Mouse (Mus musculus): ENCODE measurements at regions not wholly inside any gene's neighbourhood (a gene's known extent, or its start where the extent isn't known, plus 50 kb on each side); places are given as distances from the start of the nearest gene placed in this dataset.
"Not testable (repeated sequence)": the region's sequence is repeated elsewhere in the genome, so short reads cannot be mapped to it uniquely, and the experiment has no call there.

DNA sequence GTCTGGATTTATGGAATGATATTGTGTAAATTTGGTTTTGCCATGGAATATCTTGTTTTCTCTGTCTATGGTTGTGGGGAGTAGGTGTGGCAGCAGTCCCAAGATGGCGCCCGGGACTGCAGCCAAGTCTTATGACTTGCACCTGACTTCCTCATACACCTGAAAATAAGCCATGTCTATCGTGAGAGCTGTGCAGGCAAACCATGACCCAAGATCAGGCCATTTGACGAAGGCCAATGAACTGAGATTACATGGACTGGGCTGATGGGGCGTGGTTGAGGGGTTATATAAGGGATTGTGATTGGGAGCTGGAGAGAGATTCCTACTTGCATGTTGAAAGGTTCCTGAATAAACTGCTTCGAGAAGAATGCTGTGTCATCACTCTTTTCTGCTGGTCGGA, 139.5 kb downstream of the Slc6a15 start:
- not testable (repeated sequence) for DNase-seq (ENCODE audit: low spot score in 2 of 2)

DNA sequence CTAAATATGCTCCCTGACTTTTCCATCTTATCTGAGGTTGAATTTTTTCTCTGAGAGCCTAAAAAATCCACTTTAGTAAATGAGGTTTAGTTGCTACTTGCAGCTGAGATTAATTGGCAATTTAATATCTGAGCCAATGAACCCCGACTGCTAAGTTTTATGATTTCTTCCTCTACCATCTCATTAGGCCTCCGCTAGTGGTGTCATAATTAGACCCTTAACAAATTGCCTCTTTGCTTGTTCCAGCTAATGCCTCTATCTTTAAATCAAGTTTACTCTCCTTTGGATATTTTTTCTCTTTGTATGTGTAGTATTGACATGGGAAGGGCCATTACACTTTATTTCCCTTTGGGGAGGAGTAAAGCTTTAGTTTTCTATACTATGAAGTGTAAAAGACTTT, 176.9 kb downstream of the Slc6a15 start:
- DNase-seq (ENCODE audit: low spot score in 2 of 2) = no peak

DNA sequence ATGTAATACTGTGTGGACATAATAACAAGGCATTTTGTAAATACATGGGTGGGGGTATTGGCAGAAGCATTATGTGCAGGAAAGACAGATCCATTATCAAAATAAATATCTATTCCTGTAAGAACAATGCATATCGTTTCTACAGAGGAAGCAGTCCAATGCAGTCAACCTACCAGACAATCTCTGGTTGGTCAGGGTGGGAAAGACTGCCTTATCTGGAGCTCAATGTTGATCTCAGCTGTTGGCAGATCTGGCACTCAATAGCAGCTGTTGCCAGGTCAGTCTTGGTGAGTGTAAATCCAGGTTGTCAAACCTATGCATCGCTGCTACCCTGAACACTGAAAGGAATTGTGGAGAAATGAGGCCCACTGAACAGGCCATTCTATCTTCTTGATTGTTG, 181.9 kb downstream of the Slc6a15 start:
- DNase-seq (ENCODE audit: low spot score in 2 of 2) = no peak

GRCm38 (mm10) chr10:103585097-103585496, 217.5 kb downstream of the Slc6a15 start:
- DNase-seq (ENCODE audit: low spot score in 2 of 2) = no peak

DNA sequence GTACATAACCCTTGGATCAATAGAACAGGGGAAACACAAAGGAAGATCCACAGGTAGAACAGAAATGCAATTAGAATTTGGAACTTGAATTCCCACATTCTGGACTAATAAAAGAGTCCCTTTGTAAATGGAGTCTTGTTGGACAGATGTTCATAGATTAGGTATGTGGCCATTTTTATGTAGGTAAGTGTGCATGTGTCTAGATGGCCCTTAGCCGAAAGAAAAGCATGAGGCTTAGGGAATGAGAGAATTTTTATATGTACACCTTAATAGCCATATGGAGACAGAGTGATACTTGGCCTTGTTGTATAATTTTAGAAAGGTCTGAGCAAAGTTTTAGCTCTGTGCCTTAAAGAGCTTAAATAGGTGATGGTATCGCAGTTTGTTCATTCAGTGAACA, 217.9 kb downstream of the Slc6a15 start:
- DNase-seq (ENCODE audit: low spot score in 2 of 2) = no peak

- no peak for DNase-seq (ENCODE audit: low spot score in 2 of 2)
Measured at GRCm38 (mm10) chr10:103591985-103592384, 224.4 kb downstream of the Slc6a15 start.

- DNase-seq (ENCODE audit: low spot score in 2 of 2) = no peak
Measured at GRCm38 (mm10) chr10:103641162-103641561, 273.6 kb downstream of the Slc6a15 start.

GRCm38 (mm10) chr10:103649848-103650247, 282.3 kb downstream of the Slc6a15 start:
- DNase-seq (ENCODE audit: low spot score in 2 of 2) = no peak

GRCm38 (mm10) chr10:103673081-103673480, 305.5 kb downstream of the Slc6a15 start:
- DNase-seq (ENCODE audit: low spot score in 2 of 2) = no peak

- no peak for DNase-seq (ENCODE audit: low spot score in 2 of 2)
Measured at GRCm38 (mm10) chr10:103673765-103674164, 306.2 kb downstream of the Slc6a15 start.

GRCm38 (mm10) chr10:103692682-103693081, 325.1 kb downstream of the Slc6a15 start:
- DNase-seq (ENCODE audit: low spot score in 2 of 2) = no peak

DNA sequence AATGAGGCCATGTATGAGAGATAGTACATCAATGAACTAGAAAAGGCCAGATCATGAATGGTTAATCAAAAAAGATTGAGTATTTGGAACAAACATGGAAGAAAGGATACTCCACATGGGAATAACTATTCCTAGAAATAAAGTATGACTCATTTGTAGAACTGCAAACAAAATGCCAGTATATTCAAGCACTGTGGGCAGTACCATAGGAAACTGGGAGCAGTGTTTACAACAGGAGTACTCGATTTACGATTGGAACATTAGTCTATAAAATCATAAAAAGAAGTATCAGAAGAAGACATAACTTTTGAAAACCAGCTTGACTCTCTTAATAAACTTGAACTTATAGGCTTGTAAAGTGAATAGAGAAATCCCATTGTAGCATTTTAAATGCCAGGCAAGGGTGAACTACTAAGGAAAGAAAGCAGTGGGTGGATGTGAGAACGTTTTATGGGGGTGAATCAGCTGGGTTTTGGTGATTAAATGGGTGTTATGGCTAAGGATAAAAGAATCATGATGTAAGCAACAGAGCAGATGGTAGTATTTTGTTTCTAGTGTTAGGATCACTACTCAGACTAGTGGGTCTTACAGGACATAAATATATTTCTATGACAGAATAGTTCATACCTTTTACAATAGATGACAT, 347.6 kb downstream of the Slc6a15 start:
- DNase-seq (ENCODE audit: low spot score in 2 of 2) = no peak

DNA sequence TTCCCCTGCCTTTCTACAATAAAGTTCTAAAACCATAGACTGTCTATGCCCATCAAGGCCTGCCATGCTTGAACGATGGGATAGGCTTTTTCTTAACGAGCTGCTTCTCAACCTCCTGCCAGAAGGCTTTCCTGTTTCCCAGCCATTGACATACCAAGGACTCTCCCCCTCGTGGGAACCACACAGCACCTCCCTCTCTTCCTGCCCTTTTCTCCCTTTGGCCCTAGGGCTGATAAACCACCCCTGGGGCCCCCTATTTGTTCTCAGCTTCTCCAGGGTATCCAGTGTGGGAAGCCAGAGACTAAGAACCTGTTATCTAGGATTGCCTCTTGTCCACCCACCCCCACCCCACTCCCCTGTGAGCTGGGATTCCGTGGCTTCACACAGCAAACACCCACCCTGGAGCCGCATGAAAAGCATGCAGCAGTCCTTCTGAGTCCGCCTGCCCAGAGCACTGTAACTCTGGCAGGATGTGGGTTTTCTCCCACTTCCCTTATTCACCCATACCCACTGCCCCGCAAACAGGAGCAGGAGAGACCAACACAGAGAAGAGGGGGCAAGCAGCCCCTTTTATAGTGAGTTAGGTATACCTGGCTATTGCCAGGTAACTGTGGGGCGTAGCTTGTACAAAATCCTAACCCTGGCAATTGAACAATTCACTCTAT, 351.5 kb downstream of the Slc6a15 start:
- no peak for DNase-seq (ENCODE audit: low spot score in 2 of 2)

DNA sequence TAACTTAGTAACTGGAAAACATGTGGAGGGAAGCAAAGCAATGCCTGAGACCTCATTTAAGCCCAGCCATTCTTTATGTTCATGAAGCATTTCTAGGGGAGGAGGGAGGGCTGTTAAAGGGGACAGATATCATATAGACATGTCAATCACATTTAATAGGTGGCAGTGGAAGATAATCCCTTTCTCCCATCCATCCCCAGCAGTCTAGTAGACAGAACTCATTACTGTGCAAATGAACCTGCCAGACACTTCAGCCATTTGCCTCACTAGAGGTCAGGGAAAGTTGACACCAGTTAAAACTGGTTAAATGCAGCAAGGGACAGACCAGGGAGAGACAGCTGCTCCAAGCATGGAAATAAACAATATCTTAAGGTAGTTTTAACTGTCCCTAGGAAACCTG, 359.1 kb downstream of the Slc6a15 start:
- no peak for DNase-seq (ENCODE audit: low spot score in 2 of 2)

- no peak for DNase-seq (ENCODE audit: low spot score in 2 of 2)
Measured at GRCm38 (mm10) chr10:103731522-103731921, 363.9 kb downstream of the Slc6a15 start.

DNA sequence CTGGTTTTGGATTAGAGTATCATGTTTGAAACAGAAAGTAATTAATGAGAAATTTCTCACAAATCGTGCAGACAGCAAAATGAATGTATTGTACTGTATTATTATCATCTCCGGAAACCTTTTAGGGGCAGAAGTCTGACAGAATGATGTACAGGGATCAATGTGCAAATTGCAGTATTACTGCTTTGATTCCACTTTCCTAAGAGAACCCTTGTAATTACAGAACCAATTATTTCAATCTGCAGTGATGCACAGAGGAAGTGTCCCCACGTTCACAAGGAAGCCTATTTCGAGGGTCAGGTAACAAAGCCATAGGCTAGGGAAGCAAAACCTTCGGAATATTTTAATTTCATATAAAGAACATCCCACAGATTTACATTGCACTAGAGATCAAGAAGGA, 364.4 kb downstream of the Slc6a15 start:
- no peak for DNase-seq (ENCODE audit: low spot score in 2 of 2)

DNA sequence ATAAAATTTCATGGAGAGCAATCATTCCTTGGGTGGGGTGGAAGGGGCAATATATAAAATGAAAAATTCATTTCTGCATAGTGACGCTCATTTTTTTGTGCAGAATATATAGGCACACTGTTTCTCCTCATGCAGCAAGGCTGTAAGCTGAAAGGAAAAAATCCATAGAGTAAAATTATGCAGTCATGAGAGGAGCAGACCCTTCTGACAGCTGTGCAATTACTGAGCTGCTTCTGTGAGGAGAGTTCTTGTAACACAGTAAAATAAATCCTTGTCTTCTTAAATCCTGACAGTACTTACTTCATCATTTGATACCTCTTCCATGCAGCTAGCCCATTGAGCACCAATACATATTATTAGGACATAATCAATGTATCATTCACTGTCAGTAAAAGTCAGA, 362.7 kb upstream of the Gm21293 start:
- DNase-seq (ENCODE audit: low spot score in 2 of 2) = no peak

DNA sequence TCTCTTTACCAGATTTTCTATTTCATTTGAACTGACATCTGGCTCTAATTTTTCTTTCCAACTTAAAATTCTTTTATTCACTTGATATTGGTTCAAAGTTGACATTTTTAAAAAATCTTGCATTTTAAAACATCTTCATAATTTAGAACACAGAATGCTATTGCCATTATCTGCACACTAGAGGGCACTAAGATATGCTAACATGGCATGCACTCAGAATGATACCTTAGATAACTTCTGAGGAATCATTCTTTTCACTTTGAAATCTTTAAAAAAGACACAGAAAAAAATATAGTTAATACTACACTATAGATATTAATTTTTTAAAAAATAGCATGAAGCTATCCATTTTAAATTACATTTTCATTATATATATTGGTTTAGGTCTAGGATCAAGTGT, 357.9 kb upstream of the Gm21293 start:
- no peak for DNase-seq (ENCODE audit: low spot score in 2 of 2)

GRCm38 (mm10) chr10:103829079-103829478, 313.7 kb upstream of the Gm21293 start:
- no peak for DNase-seq (ENCODE audit: low spot score in 2 of 2)

- DNase-seq (ENCODE audit: low spot score in 2 of 2) = no peak
Measured at GRCm38 (mm10) chr10:103832063-103832462, 310.7 kb upstream of the Gm21293 start.

DNA sequence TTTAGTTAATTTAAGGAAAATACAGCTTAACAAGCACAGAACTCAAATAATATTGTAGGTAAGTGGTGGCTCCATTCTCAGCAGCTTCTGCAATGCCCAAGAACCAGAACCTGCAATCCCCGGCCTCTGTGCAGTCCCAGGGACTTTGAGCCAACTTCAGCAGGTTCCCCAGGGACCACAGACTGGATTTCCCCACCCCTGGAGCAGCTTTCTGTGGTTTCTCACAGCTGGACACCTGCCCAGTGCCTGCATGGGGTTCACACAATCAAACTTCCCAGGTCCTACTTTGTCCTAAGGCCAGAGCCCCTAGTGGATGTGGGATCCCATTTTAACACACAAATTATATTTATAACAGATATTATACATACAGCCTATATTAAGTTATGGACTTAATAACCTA, 287.6 kb upstream of the Gm21293 start:
- DNase-seq (ENCODE audit: low spot score in 2 of 2) = peak in 1 of 2 experiments; percentile 30

- no peak for DNase-seq (ENCODE audit: low spot score in 2 of 2)
Measured at GRCm38 (mm10) chr10:103860890-103861289, 281.9 kb upstream of the Gm21293 start.

DNA sequence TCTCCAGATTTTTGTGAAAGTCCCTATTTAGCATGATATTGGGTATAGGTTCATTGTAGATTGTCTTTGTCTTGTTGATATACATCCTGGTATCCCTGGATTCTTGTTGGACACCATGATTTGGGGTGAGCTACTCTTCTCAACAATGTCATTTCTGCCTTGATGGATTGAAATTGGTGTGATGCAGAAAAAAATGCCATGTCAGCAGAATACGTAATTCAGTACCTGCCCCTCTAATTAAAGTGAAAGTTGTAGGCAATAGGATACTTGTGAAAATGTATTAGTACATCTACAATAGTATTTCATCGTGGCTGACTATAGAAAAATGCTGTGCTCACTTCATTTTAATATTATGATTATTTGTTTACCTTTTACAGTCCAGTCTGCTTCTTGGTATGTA, 280.7 kb upstream of the Gm21293 start:
- DNase-seq (ENCODE audit: low spot score in 2 of 2) = no peak

DNA sequence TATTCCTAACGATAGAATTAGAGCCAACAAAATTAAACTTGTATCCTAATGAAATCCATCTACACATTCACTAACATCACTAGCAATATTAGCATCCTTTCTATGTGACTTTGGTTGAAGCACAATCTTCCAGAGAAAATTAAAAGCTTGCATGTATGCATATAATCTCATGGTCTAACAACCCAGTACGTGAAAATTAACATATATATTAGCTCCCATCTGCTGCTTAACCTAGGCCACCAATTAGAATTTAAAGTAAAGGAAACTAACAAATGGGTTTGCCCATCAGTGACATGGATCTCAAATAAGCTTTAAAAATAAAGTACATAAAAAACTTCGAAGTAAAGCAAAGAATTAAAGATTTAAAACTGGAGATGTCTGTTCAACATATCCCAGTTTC, 278.9 kb upstream of the Gm21293 start:
- DNase-seq (ENCODE audit: low spot score in 2 of 2) = no peak

All from urinary bladder, postnatal 36 days (tissue).